Mouse (Mus musculus): Measurements from ENCODE around the gene Chchd10. TPM values are rescaled to one million over a fixed set of nuclear protein-coding genes. Genes with fewer than 3 reads are reported as not detected.

The Chchd10 gene
- total RNA-seq, 2 experiments from 2014 or later: 310 to 396 TPM

DNA sequence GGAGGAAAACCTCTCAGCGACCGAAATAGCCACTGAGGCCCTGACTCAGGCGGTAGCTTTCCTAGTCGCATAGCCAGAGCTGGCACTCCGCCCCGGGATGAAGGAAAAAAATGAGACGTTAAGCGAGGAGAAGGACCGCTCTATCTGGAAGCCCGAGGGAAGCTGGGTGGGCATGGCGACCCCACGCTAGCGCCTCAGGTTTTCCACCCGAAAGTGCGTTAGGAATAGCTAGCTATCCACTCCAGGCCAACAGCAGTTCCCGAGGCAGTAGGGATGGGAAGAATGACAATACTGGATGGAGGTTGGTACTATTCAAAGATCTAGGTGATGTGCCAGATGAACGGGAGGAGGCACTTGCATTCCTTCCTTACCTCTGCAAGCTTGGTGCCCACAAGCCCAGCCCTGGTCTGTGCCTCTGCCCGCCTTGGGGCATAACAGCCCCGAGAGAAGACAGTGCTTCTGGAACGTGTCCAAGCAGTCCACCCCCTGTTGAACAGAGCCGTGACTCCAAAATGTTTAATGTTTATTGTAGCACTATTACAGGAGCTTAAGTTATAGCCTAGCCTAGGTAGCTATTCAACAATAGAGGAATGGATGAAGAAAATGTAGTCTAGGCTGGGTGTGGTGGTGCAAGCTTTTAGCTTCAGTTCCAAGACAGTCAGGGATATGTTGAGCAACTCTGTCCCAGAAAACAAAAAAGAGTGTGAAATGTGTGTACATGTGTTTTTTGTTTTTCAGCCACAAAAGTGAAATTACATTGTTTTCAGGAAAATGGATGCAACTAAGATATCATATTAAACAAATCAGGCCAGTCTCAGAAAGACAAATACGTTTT, 11.0 kb upstream of the Chchd10 start:
- no peak for DNase-seq (ENCODE audit: low spot score in 2 of 2)

DNA sequence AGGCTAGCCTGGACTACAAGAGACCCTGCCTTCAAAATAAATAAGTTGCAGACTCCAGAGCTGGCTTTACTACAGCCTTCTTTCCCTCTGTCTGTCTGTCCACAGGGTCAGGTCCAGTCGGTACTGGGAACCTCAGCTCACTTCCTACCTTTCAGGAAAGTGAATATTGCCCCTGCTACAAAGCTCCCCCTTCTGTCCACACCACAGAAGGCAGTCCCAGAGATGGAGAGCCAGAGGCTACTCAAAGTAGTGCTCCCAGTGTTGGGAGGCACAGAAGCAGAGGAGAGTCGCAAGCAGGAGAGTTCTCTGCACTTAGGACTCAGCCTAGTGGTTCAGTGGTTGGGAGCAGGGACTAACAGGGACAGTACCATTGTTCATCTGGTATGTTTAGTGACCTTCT, 8.6 kb upstream of the Chchd10 start:
- no peak for DNase-seq (ENCODE audit: low spot score in 2 of 2)

DNA sequence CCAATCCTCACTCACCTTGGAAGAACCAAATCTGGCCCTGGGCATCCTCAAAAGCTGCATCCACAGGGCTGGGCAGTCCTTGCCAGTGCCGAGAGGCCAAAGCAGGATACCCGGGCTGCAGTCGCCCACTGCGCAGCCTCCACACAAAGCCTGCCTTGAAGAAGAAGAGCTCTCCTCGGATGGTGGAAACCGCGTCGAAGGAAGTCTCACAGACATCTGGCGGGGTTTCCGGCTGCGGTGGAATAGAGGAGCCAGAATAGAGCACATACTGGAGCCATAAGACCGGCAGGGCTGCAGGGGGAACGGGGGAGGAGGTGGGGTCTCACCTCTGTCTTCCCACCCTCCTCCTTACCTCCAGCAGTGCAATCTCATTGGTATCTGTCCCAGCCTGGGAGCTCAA, 6.5 kb upstream of the Chchd10 start:
- DNase-seq (ENCODE audit: low spot score in 2 of 2): no peak

DNA sequence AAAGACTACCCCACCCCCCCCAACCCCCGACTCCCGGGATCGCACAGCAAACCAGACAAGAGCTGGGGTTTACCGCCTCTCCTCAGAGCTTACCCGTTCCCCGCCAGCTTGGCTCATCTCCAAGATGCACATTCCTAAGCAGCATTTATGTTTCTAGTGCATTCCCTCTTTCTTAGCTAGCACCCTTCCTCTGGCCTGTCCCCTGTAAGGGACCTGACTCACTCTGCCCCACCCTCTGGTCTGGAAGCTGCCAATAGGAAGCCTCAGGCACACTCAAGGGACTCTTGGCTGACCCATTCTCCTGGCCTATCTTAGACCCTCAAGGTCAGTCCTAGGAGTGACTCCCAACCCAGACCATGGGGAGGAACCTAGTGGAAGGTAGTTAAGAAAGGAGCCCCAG, 2.6 kb upstream of the Chchd10 start:
- no peak for DNase-seq (ENCODE audit: low spot score in 2 of 2)

DNA sequence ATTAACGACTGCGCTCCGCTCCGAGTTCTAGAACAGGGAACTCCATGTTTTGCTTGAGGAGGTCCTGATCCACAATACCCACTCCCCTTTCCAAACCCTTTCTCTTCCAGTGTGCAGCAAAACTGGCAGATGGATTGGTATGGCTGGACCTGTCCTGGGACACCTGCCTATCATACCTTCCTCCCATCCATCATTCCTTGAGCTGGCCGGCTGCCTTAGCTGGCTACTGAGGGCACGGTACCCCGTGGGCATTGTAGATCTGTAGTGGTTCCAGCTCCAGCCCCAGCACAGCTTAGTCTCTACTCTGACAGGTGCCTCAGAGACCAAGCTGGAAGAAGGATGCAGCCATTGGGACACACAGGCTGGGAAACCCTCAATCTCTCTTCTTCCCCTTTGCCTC, 1.6 kb upstream of the Chchd10 start:
- DNase-seq (ENCODE audit: low spot score in 2 of 2): no peak

DNA sequence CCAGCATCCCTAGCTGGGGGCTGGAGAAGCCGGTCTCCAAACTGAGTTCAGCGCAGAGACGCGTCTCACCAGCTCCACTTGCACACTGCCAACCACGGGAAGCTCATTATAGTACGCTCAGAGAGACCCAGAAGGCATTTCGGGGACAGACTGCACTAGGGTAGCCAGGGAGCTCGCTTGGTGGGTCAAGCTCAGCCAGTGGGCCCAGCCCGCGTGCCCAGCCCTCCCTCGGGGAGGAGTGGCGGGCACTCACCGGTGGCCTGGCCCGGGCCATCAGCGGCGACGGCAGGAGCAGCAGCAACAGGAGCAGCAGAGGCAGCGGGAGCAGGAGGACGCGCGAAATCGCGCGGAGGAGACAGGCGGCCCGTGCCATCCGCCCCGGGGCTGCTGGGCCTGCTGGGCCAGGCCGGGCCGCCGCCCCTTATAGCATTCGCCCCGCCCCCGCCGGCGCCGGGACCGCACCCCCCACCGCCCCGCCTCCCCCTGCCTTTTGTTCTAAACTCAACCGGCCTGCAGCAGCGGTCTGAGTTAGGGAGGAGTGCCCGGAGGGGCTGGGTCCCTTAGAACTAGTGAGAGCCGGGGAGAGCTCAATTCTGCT, 750 bp upstream of the Chchd10 start:
- DNase-seq (ENCODE audit: low spot score in 2 of 2): peak in 1 of 2 experiments; percentile 28

DNA sequence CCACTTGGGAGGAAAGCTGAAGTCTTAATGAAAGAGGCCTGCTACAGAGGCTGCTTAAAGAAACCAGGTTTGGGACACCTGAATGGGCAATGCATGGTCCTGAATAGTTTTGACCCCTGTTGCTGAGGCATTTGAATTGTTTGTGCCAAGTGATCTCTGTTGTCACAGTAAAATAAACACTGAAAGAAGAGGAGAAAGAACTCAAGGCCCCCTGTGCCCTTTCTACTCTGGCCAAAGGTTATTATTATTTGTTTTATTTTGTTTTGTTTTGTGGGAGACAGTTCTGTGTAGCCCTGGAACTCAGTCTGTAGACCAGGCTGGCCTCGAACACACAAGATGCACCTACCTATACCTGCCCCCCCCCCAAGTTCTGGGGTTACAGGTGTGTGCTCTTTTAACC, 2.1 kb downstream of the Chchd10 start:
- DNase-seq (ENCODE audit: low spot score in 2 of 2): no peak

DNA sequence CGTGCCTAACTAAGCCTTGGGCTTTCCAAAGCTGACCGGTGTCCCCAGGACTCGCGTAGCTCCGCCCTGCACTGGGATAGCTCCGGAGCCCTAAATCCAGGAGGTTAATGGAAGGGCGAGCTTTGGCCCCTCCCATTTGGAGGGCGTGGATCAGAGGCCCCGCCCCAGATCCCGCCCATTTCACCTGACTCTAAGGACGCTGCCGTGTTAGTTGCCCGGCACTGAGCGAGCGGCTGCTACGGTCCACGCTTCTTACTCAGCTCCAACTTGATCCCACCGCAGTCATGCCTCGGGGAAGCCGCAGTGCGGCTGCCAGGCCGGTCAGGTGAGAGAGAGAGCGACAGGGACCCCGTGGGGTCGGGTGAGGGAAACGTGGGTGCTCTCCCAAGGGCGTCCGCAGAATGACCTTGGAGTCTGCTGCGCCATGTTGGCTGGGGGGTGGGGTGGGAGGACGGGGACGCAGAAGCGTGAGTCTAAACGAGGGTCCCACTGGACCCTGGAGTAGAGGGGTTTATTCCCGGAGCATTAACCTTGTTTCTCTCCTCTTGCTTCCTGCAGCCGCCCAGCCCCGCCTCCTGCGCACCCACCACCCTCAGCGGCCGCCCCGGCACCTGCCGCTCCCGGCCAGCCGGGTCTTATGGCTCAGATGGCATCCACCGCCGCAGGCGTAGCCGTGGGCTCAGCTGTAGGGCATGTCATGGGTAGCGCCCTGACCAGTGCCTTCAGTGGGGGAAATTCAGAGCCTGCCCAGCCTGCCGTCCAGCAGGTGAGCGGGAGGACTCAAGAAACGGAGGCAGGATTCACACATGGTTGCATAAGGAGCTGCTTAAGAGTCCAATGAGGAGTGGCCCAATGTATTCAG, 3.0 kb downstream of the Chchd10 start, which contains the start of gene Mmp11:
Mmp11 (minus strand) TSS at position 817 of the 862 bp plus-strand sequence.
- peak; percentile 33 to 64 for DNase-seq (ENCODE audit: low spot score in 2 of 2)

DNA sequence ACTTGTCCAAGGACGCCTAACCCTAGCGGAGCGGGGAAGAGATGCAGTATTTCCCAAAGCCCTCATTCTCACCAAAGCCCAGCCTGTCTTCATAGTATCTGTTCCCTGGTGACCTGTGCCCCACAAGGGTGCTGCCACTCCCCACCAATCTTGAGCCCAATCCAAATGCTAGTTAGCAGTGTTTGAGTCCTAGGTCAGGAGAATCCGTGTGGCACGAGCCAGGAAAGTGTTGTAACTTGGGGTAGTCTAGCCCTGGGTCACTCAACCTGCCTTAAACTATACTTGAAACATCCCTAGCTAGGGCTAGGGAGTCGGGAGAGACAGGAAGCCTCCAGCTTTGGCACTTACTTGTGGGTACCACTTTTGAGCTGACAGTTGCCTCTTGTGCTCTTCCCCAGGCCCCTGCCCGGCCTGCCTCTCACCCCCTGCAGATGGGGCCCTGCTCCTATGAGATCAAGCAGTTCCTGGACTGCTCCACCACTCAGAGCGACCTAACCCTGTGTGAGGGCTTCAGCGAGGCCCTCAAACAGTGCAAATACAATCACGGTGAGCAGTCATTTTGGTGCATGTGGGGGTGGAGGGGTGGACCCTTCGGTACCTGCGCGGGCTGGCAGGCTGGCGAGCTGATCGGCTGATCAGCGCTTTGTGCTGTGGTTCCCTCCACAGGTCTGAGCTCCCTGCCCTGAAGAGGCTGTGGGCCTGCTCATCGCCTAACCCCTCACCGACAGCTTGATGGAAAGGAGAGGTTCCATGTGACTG, 4.2 kb downstream of the Chchd10 start:
- no peak for DNase-seq (ENCODE audit: low spot score in 2 of 2)

DNA sequence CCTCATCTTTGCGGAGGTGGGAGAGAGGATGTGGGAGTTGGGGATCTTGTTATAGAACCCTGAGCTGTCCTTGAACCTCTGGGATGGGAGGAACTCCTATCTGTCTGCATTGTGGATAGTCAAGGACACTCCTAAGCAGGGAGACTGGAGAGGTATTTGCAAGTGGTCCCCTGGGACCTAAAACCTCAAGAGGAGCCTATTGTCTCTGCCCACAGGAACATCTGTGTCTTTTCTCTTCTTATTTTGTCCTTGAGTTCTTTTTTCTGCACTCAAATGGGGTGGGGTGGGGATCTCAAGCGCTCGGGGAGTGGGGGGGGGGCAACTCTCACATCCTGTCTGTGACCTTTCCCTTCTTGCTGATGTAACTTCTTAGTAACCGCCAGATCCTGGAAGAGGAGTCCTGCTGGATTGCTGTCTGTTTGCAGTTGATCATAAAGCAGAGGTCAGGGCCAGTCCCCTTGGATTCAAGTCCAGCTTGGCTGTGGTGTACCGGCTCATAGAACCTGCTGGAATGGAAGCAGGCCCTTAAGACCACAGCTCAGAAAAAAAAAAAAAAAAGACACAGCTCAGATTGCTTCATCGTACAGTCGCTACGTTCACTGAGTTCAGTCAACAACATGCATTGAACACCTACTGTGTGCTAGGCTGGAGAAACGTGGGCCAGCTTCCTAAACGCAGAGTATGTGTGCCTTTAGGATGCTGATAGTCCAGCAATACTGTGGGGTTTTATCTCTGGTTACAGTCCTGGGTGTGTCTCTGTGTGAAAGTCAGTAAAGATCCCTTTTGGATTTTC, 5.1 kb downstream of the Chchd10 start:
- no peak for DNase-seq (ENCODE audit: low spot score in 2 of 2)

DNA sequence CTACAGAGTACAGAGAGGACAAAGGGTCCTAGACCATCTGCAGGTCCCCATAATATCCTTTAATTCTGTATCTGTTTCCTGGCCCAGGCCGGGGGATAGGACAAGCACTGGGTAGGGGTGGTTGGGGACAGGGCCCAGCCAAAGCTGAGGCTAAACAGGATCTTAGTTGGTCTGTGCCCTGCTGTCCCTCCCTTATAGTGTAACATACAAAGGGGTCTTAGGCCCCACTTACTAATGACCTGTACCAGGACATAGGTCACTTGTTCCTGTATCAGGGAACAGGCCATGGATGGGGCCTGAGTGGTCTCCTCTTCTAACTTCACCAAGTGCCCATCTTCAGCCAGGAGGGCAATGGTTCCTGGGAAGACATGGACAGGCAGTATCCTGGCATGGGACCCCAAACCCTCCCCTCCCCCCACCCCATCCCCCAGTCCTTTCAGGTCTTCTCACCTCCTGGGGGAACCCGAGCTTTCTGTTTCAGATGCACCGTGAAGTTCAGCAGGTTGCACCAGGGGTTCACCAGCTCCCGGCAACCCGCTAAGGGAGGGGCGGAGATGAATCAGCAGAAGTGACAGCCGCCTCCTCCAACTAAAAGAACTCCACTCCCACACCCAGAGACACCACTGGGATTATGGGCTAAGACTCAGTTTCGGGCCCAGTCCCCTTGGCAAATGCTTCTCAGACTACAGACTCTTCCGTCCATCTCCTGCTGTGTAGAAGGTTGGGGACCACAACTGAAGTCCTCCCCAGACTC, 6.7 kb downstream of the Chchd10 start:
- no peak for DNase-seq (ENCODE audit: low spot score in 2 of 2)

DNA sequence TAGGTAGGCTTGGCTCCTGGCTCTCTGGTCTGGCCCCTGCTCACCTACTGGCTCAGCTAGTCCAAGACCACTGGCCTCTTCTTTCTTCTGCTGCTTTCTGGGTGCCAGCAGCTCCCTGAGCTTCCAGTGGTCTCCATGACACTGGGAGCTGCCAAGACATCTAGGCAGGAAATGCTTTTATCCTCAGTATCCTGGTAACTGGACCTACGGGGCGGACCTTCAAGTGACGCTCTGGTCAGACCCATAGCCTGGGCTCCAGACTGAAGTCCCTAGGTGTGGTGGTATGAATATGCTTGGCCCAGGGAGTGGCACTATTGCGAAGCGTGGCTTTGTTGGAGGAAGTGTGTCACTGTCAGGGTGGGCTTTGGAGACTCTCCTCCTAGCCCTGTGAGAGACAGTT, 7.6 kb downstream of the Chchd10 start, which contains the start of gene Gm867:
Gm867 (minus strand) TSS at position 153 of the 400 bp plus-strand sequence.
- no peak for DNase-seq (ENCODE audit: low spot score in 2 of 2)

DNA sequence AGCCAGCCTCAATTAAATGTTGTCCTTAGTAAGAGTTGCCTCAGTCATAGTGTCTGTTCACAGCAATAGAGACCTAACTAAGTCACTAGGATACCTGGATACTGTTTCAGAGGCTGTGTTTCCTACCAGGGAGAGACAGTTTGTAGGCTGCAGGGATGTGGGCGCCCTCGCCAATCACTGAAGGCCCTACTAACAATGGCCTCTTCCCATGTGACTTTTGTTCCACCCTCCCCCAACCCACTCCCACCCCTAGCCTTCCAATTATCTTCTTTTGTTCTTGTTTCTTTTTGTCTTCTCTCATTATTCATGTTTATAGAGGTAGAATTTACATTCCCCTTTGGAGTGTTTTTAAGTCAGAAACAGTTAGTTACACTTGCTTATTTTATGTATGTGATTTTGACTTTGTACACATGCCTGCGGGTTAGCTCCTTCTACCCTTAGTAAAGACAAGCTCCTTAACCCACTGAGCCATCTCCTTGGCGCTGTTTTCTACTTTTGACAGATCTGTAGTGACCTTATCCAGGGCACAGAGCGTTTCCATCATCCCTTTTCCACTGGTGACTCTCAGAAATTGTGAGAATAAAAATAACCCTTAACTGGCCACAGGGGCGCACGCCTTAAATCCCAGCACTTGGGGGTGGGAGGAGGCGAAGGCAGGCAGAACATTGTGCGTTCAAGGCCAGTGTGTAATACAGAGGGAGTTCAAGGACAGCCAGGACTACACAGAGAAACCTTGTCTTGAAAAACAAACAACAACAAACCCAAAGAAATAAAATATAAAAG, 8.3 kb downstream of the Chchd10 start:
- no peak for DNase-seq (ENCODE audit: low spot score in 2 of 2)

DNA sequence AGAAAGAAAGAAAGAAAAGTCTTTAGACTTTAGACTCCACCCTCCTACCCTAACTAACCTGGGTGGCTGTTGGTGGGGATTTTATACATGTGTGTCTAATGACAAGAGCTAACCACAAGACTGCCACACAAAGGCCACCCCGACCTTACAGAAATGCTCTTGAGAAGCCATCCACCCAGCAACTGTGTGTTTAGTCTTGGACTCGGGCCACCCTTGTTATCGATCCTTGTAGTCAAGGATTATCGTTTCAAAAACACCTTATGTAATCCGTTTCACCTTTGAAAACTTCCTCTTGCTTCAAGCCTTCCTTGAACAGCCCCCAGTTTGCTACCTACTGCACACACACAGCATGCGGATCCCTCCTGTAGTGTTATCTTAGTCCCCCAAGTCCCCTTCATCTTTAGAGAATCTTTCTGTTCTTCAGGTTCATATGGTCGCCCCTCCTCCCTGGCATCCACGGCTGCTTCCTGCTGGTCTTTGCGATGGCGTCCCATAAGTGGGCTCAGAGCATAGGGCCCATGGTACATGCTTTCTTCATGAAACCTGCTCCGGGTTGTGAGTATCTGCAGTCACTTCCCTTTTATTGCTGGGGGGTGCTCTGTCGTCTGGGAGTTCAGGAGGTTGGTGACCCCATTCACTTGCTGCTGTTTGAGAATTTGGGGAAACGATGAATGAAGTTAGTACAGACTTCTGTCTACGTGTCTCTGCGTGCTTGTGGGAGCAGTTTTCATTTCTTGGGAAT, 10.0 kb downstream of the Chchd10 start, which contains the start of gene Vpreb3:
Vpreb3 (plus strand) TSS at position 322 of the 742 bp plus-strand sequence.
- DNase-seq (ENCODE audit: low spot score in 2 of 2): no peak

DNA sequence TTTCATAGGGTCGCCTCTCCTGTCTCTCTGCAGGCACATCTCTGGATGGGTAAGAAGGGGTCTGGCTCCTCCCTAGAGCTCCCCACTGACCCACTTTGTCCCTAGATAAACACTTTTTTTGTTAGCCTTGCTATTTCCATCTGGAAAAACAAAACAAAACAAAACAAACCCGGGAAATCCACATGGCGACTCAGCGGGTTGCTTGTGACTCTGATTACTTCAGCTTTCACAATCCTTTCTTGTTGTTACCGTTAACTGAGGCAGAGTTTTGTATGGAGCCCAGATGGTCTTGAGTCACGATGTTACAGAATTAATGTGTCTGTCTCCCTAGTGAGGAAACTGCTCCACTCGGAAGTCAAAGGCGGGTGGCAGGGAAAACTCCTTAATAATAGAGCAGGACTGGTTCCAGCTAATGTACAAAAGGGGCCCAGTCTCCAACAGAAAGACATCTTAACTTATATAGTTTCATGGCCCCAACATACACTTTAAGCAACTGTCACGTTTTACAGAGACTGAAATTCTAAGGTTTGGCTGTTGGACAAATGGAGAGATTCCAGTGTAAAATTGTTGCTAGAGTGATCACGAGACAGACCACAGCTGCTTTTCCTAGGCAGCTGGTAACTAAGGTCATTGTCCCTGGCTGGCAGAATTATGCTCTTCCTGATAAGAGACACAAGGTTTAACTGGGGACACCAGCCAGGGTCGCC, 11.3 kb downstream of the Chchd10 start:
- no peak for DNase-seq (ENCODE audit: low spot score in 2 of 2)

DNA sequence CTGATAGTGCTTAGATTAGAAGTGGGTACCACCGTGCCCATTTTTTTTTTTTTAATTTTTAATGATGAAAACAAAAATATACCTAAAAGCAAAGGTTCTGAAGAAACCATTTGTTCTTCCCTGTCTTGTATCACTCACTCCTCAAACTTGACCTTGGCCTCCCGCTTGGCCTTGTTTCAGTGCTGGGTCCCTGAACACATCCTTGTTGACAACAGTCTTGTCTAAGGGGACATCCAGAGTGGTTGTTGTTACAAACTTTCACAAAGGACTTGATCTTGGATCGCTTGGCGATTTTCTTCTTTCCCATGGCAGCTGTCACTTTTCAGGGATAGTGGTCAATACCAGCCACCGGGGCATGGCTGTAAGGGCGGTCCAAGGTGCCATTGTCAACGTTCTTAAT, 12.3 kb downstream of the Chchd10 start:
- no peak for DNase-seq (ENCODE audit: low spot score in 2 of 2)

DNA sequence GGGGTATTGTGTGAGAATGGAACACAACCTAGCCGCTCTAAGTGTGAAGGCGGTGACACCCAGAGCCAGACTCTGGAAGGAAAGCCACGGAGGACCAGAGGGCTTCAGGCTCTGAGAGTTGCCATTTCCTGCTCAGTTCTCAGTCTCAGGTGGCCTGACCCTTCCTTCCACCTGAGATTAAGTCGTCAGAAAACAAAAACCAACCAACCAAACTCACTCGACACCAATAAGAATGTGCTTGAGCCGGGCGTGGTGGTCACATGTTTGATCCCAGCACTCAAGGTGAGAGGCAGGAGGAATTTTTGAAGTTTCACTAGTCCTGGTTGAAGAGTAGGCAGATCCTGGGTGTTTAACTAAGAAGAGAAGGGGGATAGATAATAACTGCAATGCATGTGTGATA, 13.0 kb downstream of the Chchd10 start:
- DNase-seq (ENCODE audit: low spot score in 2 of 2): no peak
